Mouse (Mus musculus): ENCODE data around the gene Fam76a. TPM values are rescaled to one million over a fixed set of nuclear protein-coding genes. Genes with fewer than 3 reads are reported as not detected.

Fam76a gene
- polyA plus RNA-seq (2015; fragmentation: Nextera tagmentation; extraction: Ambion mirVana): 44.6 and 45.6 TPM in 2 replicates

- peak within 1 kb of the TSS; percentile 90 for H3K9ac ChIP-seq
- peak within 1 kb of the TSS; percentile 91 for H3K27ac ChIP-seq
- peak; percentile 99 for ATAC-seq (replicated peaks)
- WGBS: under 1% methylated on average over 53 of the region's 53 CpGs
- H3K4me2 ChIP-seq: peak within 1 kb of the TSS; percentile 64
- H3K9me3 ChIP-seq: no peaks in the 10 kb centered on the region
- H3K36me3 ChIP-seq (replicated peaks): peaks cover 5% of the 10 kb centered on the region; the same call in 1 of the 2 replicates
- peaks cover 19% of the 10 kb centered on the region for H3K4me1 ChIP-seq
- peak within 1 kb of the TSS; percentile 92 for H3K4me3 ChIP-seq
- no peaks in the 10 kb centered on the region for H3K27me3 ChIP-seq (replicated peaks)
Measured at GRCm38 (mm10) chr4:132922558-132923008, at the start of gene Fam76a. Gene Fam76a, minus strand, starts transcription at chr4:132922558.

- WGBS: 78% methylated on average over 3 of the region's 3 CpGs
- no peak overlapping the region for H3K4me2 ChIP-seq
- no peaks in the 10 kb centered on the region for H3K36me3 ChIP-seq (replicated peaks)
- peaks cover 29% of the 10 kb centered on the region for H3K4me1 ChIP-seq
- no peaks in the 10 kb centered on the region for H3K9me3 ChIP-seq
- ATAC-seq (replicated peaks): no peak
- H3K27me3 ChIP-seq (replicated peaks): peaks cover 9% of the 10 kb centered on the region; the same call in 1 of the 2 replicates
- H3K27ac ChIP-seq: no peak overlapping the region
- no peak overlapping the region for H3K9ac ChIP-seq
- H3K4me3 ChIP-seq: no peak overlapping the region
Measured at GRCm38 (mm10) chr4:132972101-132972500, 49.7 kb upstream of the Fam76a start.

GRCm38 (mm10) chr4:132971601-132972000, 49.2 kb upstream of the Fam76a start:
- WGBS: 81% methylated on average over 6 of the region's 6 CpGs
- H3K4me2 ChIP-seq: no peak overlapping the region
- ATAC-seq (replicated peaks): no peak
- H3K36me3 ChIP-seq (replicated peaks): no peaks in the 10 kb centered on the region
- H3K27me3 ChIP-seq (replicated peaks): peaks cover 9% of the 10 kb centered on the region; the same call in 1 of the 2 replicates
- H3K4me1 ChIP-seq: peaks cover 29% of the 10 kb centered on the region
- no peak overlapping the region for H3K4me3 ChIP-seq
- H3K27ac ChIP-seq: no peak overlapping the region
- no peaks in the 10 kb centered on the region for H3K9me3 ChIP-seq
- no peak overlapping the region for H3K9ac ChIP-seq

GRCm38 (mm10) chr4:132968105-132968938, 46.0 kb upstream of the Fam76a start:
- no peak overlapping the region for H3K4me2 ChIP-seq
- no peak for ATAC-seq (replicated peaks)
- peaks cover 10% of the 10 kb centered on the region; the same call in 1 of the 2 replicates for H3K4me1 ChIP-seq
- no peaks in the 10 kb centered on the region for H3K9me3 ChIP-seq
- H3K36me3 ChIP-seq (replicated peaks): no peaks in the 10 kb centered on the region
- H3K27ac ChIP-seq: no peak overlapping the region
- H3K9ac ChIP-seq: no peak overlapping the region
- no peaks in the 10 kb centered on the region for H3K27me3 ChIP-seq (replicated peaks)
- H3K4me3 ChIP-seq: no peak overlapping the region
- WGBS: 37% methylated on average over 6 of the region's 6 CpGs

- no peaks in the 10 kb centered on the region for H3K9me3 ChIP-seq
- no peaks in the 10 kb centered on the region for H3K36me3 ChIP-seq (replicated peaks)
- 9% methylated on average over 5 of the region's 5 CpGs for WGBS
- H3K27ac ChIP-seq: peak overlapping the region; percentile 40; the same call in 1 of the 2 replicates
- no peak overlapping the region for H3K9ac ChIP-seq
- peaks cover 14% of the 10 kb centered on the region for H3K4me1 ChIP-seq
- no peaks in the 10 kb centered on the region for H3K27me3 ChIP-seq (replicated peaks)
- no peak overlapping the region for H3K4me2 ChIP-seq
- ATAC-seq (replicated peaks): no peak
- H3K4me3 ChIP-seq: no peak overlapping the region
Measured at GRCm38 (mm10) chr4:132964473-132964872, 42.1 kb upstream of the Fam76a start.

GRCm38 (mm10) chr4:132964064-132964463, 41.7 kb upstream of the Fam76a start:
- Histone ChIP-seq H3K27ac (peak overlapping the region; percentile 40; the same call in 1 of the 2 replicates), H3K4me1 (peaks cover 19% of the 10 kb centered on the region)

GRCm38 (mm10) chr4:132963436-132963835, 41.1 kb upstream of the Fam76a start:
- 35% methylated on average over 2 of the region's 2 CpGs for WGBS
- no peaks in the 10 kb centered on the region for H3K36me3 ChIP-seq (replicated peaks)
- no peak overlapping the region for H3K4me3 ChIP-seq
- no peak overlapping the region for H3K9ac ChIP-seq
- no peak overlapping the region for H3K27ac ChIP-seq
- no peaks in the 10 kb centered on the region for H3K9me3 ChIP-seq
- H3K4me1 ChIP-seq: peaks cover 25% of the 10 kb centered on the region
- H3K27me3 ChIP-seq (replicated peaks): no peaks in the 10 kb centered on the region
- no peak overlapping the region for H3K4me2 ChIP-seq
- no peak for ATAC-seq (replicated peaks)

More at GRCm38 (mm10) chr4:132964064-132964463, 41.7 kb upstream of the Fam76a start:
- Histone ChIP-seq H3K27me3 (replicated peaks) (no peaks in the 10 kb centered on the region), H3K4me2 (no peak overlapping the region), H3K9ac (no peak overlapping the region), H3K9me3 (no peaks in the 10 kb centered on the region), H3K4me3 (no peak overlapping the region), H3K36me3 (replicated peaks) (no peaks in the 10 kb centered on the region)
- no peak for ATAC-seq (replicated peaks)
- WGBS: 39% methylated on average over 3 of the region's 3 CpGs

GRCm38 (mm10) chr4:132962628-132963027, 40.3 kb upstream of the Fam76a start:
- H3K4me1 ChIP-seq: peaks cover 25% of the 10 kb centered on the region
- H3K4me3 ChIP-seq: no peak overlapping the region
- H3K27ac ChIP-seq: no peak overlapping the region
- no peak overlapping the region for H3K4me2 ChIP-seq
- H3K27me3 ChIP-seq (replicated peaks): no peaks in the 10 kb centered on the region
- no peaks in the 10 kb centered on the region for H3K36me3 ChIP-seq (replicated peaks)
- WGBS: 96% methylated on average over 4 of the region's 4 CpGs
- H3K9ac ChIP-seq: no peak overlapping the region
- ATAC-seq (replicated peaks): no peak
- no peaks in the 10 kb centered on the region for H3K9me3 ChIP-seq

- no peaks in the 10 kb centered on the region for H3K27me3 ChIP-seq (replicated peaks)
- no peak overlapping the region for H3K4me2 ChIP-seq
- H3K9ac ChIP-seq: no peak overlapping the region
- H3K36me3 ChIP-seq (replicated peaks): no peaks in the 10 kb centered on the region
- no peak overlapping the region for H3K4me3 ChIP-seq
- no peak overlapping the region for H3K27ac ChIP-seq
- peaks cover 25% of the 10 kb centered on the region for H3K4me1 ChIP-seq
- WGBS: 73% methylated on average over 5 of the region's 5 CpGs
- no peak for ATAC-seq (replicated peaks)
- H3K9me3 ChIP-seq: no peaks in the 10 kb centered on the region
Measured at GRCm38 (mm10) chr4:132961866-132962265, 39.5 kb upstream of the Fam76a start.

- Histone ChIP-seq H3K4me1 (peaks cover 25% of the 10 kb centered on the region), H3K9me3 (no peaks in the 10 kb centered on the region), H3K4me3 (no peak overlapping the region), H3K9ac (no peak overlapping the region), H3K4me2 (no peak overlapping the region), H3K27ac (no peak overlapping the region), H3K36me3 (replicated peaks) (no peaks in the 10 kb centered on the region), H3K27me3 (replicated peaks) (no peaks in the 10 kb centered on the region)
- no peak for ATAC-seq (replicated peaks)
- 64% methylated on average over 13 of the region's 13 CpGs for WGBS
Measured at GRCm38 (mm10) chr4:132960864-132961639, 38.7 kb upstream of the Fam76a start.

GRCm38 (mm10) chr4:132960313-132960712, 38.0 kb upstream of the Fam76a start:
- Histone ChIP-seq H3K36me3 (replicated peaks) (no peaks in the 10 kb centered on the region), H3K4me2 (no peak overlapping the region), H3K4me3 (no peak overlapping the region), H3K27me3 (replicated peaks) (no peaks in the 10 kb centered on the region), H3K9ac (no peak overlapping the region), H3K4me1 (peaks cover 25% of the 10 kb centered on the region), H3K9me3 (no peaks in the 10 kb centered on the region), H3K27ac (no peak overlapping the region)
- 73% methylated on average over 5 of the region's 5 CpGs for WGBS
- ATAC-seq (replicated peaks): no peak

GRCm38 (mm10) chr4:132959679-132960045, 37.3 kb upstream of the Fam76a start:
- whole genome bisulfite sequencing: 58% methylated on average over 3 of the region's 3 CpGs
- Histone ChIP-seq H3K36me3 (replicated peaks) (no peaks in the 10 kb centered on the region), H3K27me3 (replicated peaks) (no peaks in the 10 kb centered on the region), H3K4me3 (no peak overlapping the region), H3K27ac (peak overlapping the region; percentile 73), H3K9me3 (no peaks in the 10 kb centered on the region), H3K4me2 (no peak overlapping the region), H3K4me1 (peaks cover 25% of the 10 kb centered on the region), H3K9ac (no peak overlapping the region)
- no peak for ATAC-seq (replicated peaks)

Data from midbrain, embryonic 15.5 days (tissue).